Mouse (Mus musculus) ES-E14 (cell line): ENCODE measurements around the gene Luc7l3. TPM values are rescaled to one million over a fixed set of nuclear protein-coding genes. Genes with fewer than 3 reads are reported as not detected.
"Not testable (repeated sequence)": the region's sequence is repeated elsewhere in the genome, so short reads cannot be mapped to it uniquely, and the experiment has no call there.

Experiments
- DNase-seq: peaks from one replicate; pipeline ENCODE4 v3.0.0-alpha.2; 2013; ENCODE audit warnings: low read depth, low spot score
- H3K27ac ChIP-seq: 2 replicates; pipeline ENCODE4 v1.5.1; 2012; ENCODE audit warnings: low read depth, mild to moderate bottlenecking, low read length, moderate library complexity, mixed read lengths; ENCODE audit not compliant: poor library complexity, insufficient read depth, severe bottlenecking
- H3K36me3 ChIP-seq: 2 replicates; pipeline ENCODE4 v1.6.1; 2012; ENCODE audit warnings: mild to moderate bottlenecking, low read length, moderate library complexity, mixed read lengths; ENCODE audit not compliant: control insufficient read depth, poor library complexity, insufficient read depth, severe bottlenecking
- H3K4me1 ChIP-seq, 2 experiments: fragments of 150-350 bp in 1 of 2; sonication (generic) in 1 of 2; 2 replicates each; pipeline ENCODE4 v1.6.1; 2012; ENCODE audit warnings: low read length in 2 of 2, mild to moderate bottlenecking in 1 of 2, mixed read lengths in 1 of 2; ENCODE audit not compliant: control insufficient read depth in 2 of 2, insufficient read depth in 2 of 2, poor library complexity in 1 of 2
- H3K4me3 ChIP-seq, 2 experiments: fragments of 150-350 bp in 1 of 2; sonication (generic) in 1 of 2; 2 replicates each; pipeline ENCODE4 v1.5.1; 2012; ENCODE audit warnings: low read length in 2 of 2, low read depth in 1 of 2, mild to moderate bottlenecking in 1 of 2, mixed read lengths in 1 of 2; ENCODE audit not compliant: insufficient read depth in 1 of 2, poor library complexity in 1 of 2, severe bottlenecking in 1 of 2
- H3K9ac ChIP-seq: 2 replicates; pipeline ENCODE4 v1.6.1; 2012; ENCODE audit warnings: low read depth, mild to moderate bottlenecking, low read length, mixed read lengths; ENCODE audit not compliant: poor library complexity, insufficient read depth, severe bottlenecking
- H3K9me3 ChIP-seq: fragments of 150-350 bp; sonication (generic); 2 replicates; pipeline ENCODE4 v1.6.1; 2012; ENCODE audit warnings: low read depth, mild to moderate bottlenecking, low read length; ENCODE audit not compliant: control insufficient read depth, insufficient read depth
- CHD2 ChIP-seq: IDR thresholded peaks from 2 replicates; pipeline ENCODE4 v1.6.1; 2014; ENCODE audit warnings: mild to moderate bottlenecking, low read depth, low read length, inconsistent platforms
- HCFC1 ChIP-seq: IDR thresholded peaks from 2 replicates; pipeline ENCODE4 v1.6.1; 2012; ENCODE audit warnings: low read length, inconsistent platforms, borderline replicate concordance; ENCODE audit not compliant: insufficient read depth
- MAFK ChIP-seq: IDR thresholded peaks from 2 replicates; pipeline ENCODE4 v1.6.1; 2014; ENCODE audit warnings: mild to moderate bottlenecking, low read depth, low read length, inconsistent platforms; ENCODE audit not compliant: insufficient read depth
- ZC3H11A ChIP-seq: IDR thresholded peaks from 2 replicates; pipeline ENCODE4 v1.6.1; 2012; ENCODE audit warnings: low read depth, mild to moderate bottlenecking, inconsistent platforms, low read length, borderline replicate concordance
- ZNF384 ChIP-seq: IDR thresholded peaks from 2 replicates; pipeline ENCODE4 v1.6.1; 2012; ENCODE audit warnings: low read depth, low read length, inconsistent platforms
- in situ Hi-C, 2 experiments: fragments of 600-800 bp; cut with MboI; formaldehyde crosslinking; loops; one replicate each; pipeline ENCODE4 v1.15.1; 2025; ENCODE audit warnings: low sequenced_read_pairs in 2 of 2, inconsistent platforms in 1 of 2; ENCODE audit not compliant: unreplicated experiment in 2 of 2
- total RNA-seq: library from RNA; depleted of rRNA; stranded (reverse); fragments of 300-350 nt; gene quantifications from 2 replicates; pipeline ENCODE4 v1.2.3, GENCODE M21; 2012

Luc7l3 gene
- total RNA-seq, 1 experiment: 66.8 TPM

DNA sequence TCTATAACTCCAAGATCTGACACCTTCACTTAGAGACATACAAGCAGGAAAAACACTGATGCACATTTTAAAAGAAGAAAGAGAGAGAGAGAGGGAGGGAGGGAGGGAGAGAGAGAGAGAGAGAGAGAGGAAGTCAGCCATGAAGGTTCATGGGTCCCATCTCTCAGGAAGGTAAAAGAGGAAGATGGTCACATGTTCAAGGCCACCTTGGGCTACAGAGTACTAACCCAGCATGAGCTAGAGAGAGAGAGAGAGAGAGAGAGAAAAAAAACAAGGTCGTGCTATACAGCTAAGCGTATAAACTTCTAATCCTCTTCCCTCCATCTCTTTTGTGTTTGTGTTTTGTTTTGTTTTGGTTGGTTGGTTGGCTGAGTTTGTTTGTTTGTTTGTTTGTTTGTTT is 50.8 kb downstream of the Luc7l3 start:
- in situ Hi-C loops: loop anchor here (10.0 kb wide), 2 partner anchors 136 to 146 kb away; no protein-coding TSS in a partner anchor
- Histone ChIP-seq H3K4me1 (peaks cover 0 to 4% of the 10 kb centered on the region in 2 experiments; a peak in 1 of 4 replicates), H3K9me3 (no peaks in the 10 kb centered on the region), H3K4me3 (no peak overlapping the region), H3K36me3 (no peaks in the 10 kb centered on the region), H3K9ac (no peak overlapping the region), H3K27ac (no peak overlapping the region)
- TF ChIP-seq CHD2 (no peak), MAFK (no peak), ZNF384 (no peak), ZC3H11A (no peak), HCFC1 (no peak)
- no peak for DNase-seq

DNA sequence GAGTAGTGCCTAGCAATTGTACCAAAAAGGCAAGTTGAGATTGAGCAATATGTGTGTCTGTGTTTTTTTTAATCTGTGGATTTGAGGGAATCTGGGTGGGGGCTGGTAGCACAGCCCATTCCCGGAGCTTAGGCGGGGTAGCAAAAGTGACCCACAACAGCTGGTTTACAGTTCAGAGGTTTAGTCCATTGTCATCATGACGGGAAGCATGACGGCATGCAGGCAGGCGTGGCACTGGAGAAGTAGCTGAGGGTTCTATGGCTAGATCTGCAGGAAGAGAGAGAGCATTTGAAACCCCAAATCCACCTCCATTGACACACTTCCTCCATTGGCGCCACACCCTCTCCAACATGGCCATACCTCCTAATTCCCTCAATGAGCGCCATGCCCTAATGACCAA is 51.9 kb downstream of the Luc7l3 start:
- DNase-seq: no peak
- Histone ChIP-seq H3K36me3 (no peaks in the 10 kb centered on the region), H3K27ac (no peak overlapping the region), H3K9me3 (no peaks in the 10 kb centered on the region), H3K4me3 (no peak overlapping the region), H3K4me1 (peaks cover 0 to 4% of the 10 kb centered on the region in 2 experiments; a peak in 2 of 4 replicates), H3K9ac (no peak overlapping the region)
- TF ChIP-seq ZNF384: no peak
- TF ChIP-seq HCFC1: no peak
- no peak for TF ChIP-seq MAFK
- TF ChIP-seq ZC3H11A: no peak
- TF ChIP-seq CHD2: no peak
- in situ Hi-C loops: loop anchor here (10.0 kb wide), 2 partner anchors 135 to 145 kb away; no protein-coding TSS in a partner anchor

DNA sequence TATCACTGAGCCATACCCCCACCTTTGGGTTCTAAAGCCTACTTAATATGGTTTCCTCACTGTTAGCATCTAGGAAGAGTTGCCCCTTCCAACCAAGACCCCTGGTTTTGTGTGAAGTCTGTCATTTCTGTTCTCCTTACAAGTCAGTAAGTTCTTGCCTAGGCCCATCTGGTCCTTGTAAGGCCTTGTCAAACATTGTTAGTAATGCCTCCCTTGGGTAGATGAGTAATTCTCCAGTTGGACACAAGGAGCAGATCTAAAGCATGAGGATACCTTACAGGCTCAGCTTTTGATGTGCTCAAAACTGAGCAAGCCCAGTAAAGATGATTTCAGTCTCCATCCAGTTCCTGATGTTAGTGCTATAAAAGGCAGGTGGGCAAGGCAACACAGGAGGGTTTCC is 53.0 kb downstream of the Luc7l3 start:
- H3K36me3 ChIP-seq: no peaks in the 10 kb centered on the region

DNA sequence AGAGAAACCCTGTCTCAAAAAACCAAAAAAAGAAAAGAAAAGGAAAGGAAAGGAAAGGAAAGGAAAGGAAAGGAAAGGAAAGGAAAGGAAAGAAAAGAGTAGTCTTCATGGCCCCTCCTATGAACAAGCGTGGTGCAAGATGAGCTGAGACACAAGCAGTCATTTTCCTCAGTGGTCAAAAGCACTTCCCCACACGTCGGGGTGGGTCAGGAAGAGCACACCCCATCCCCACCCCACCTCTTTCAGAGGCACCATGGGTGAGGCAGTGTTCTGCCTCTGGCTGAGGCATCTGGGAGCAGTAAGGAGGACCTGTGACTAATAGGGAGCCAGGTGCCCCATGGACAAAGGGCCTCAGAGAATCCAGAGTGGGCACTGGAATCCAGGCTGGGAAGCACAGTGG is 55.6 kb downstream of the Luc7l3 start:
- H3K27ac ChIP-seq, DNase-seq, H3K36me3 ChIP-seq, in situ Hi-C loops, H3K9ac ChIP-seq, H3K9me3 ChIP-seq, H3K4me1 ChIP-seq, H3K4me3 ChIP-seq: not testable (repeated sequence)

More for the DNA sequence above, 53.0 kb downstream of the Luc7l3 start:
- H3K9ac ChIP-seq: no peak overlapping the region
- TF ChIP-seq MAFK (no peak), HCFC1 (no peak), CHD2 (no peak), ZC3H11A (no peak), ZNF384 (no peak)
- peaks cover 0 to 5% of the 10 kb centered on the region in 2 experiments; a peak in 2 of 4 replicates for H3K4me1 ChIP-seq
- H3K27ac ChIP-seq: no peak overlapping the region
- no peak for DNase-seq
- in situ Hi-C loops: no loop called here
- H3K4me3 ChIP-seq: no peak overlapping the region
- H3K9me3 ChIP-seq: no peaks in the 10 kb centered on the region

DNA sequence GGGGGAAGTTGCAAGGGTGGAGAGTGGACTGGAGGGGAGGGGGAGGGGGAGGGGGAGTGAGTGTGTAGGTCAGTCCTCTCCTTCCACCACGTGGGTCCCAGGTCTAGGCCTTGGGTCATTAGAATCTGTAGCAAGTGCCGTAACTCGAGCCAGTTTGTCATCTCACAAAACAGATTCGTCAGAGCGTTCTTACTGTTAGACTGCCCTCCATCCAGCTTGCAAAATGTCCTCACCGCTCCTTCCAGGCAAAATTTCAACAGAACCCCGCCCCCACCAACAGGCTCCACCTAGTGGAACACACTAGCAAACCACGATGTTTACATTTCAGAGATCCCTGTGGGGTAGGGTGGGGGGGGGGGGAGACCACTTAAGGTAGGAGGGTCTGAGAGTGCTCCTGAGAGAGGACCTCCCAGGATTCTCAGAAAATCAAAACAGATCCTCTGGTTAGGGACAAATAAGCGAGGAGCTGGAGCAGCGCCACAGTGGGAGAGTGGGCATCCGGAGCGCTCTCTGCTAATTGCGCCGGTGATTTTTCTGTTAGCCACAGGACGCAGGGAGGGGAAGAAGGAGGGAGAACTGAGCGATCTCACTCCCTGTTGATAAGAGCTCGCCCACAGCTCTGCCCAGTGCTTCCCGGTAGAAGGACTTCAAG is 56.5 kb downstream of the Luc7l3 start:
- no peak for TF ChIP-seq ZNF384
- no peak for TF ChIP-seq MAFK
- TF ChIP-seq CHD2: no peak
- no peak for TF ChIP-seq ZC3H11A
- no peak for TF ChIP-seq HCFC1
- Histone ChIP-seq H3K27ac (no peak overlapping the region), H3K9me3 (no peaks in the 10 kb centered on the region), H3K4me3 (peak overlapping the region; percentile 7 to 61), H3K36me3 (no peaks in the 10 kb centered on the region), H3K9ac (peak overlapping the region; percentile 34; the same call in 1 of the 2 replicates), H3K4me1 (peaks cover 0 to 5% of the 10 kb centered on the region in 2 experiments; a peak in 2 of 4 replicates)
- DNase-seq: peak; percentile 59
- in situ Hi-C loops: no loop called here
